Mouse (Mus musculus) lung, embryonic 14.5 days (tissue): ENCODE results near the gene Pomp. TPM values are rescaled to one million over a fixed set of nuclear protein-coding genes. Genes with fewer than 3 reads are reported as not detected.

Source experiments
- ATAC-seq: fragments of 200-750 bp; cut with Nextera tagmentation; 2 replicates; pipeline ENCODE4 v1.8.0; 2017; ENCODE audit warnings: mild to moderate bottlenecking, moderate TSS enrichment, moderate library complexity; ENCODE audit not compliant: insufficient read depth
- DNase-seq: peaks from one replicate; pipeline ENCODE4 v3.0.0-alpha.2; 2015
- H3K27ac ChIP-seq: fragments of 300-500 bp; sonication (generic); 2 replicates; pipeline ENCODE4 v1.5.1; 2014; ENCODE audit warnings: low read depth, mild to moderate bottlenecking, moderate library complexity
- H3K27me3 ChIP-seq: fragments of 300-500 bp; sonication (generic); 2 replicates; pipeline ENCODE4 v1.6.1; 2014; ENCODE audit warnings: low read length, control low read depth; ENCODE audit not compliant: insufficient read depth
- H3K36me3 ChIP-seq: fragments of 300-500 bp; sonication (generic); 2 replicates; pipeline ENCODE4 v1.6.1; 2014; ENCODE audit warnings: control low read depth; ENCODE audit not compliant: insufficient read depth
- H3K4me1 ChIP-seq: fragments of 300-500 bp; sonication (generic); 2 replicates; pipeline ENCODE4 v1.6.1; 2014; ENCODE audit warnings: antibody characterized with exemption, control low read depth; ENCODE audit not compliant: insufficient read depth
- H3K4me2 ChIP-seq: fragments of 300-500 bp; sonication (generic); 2 replicates; pipeline ENCODE4 v1.6.1; 2014; ENCODE audit warnings: mild to moderate bottlenecking
- H3K4me3 ChIP-seq: fragments of 300-500 bp; sonication (generic); 2 replicates; pipeline ENCODE4 v1.5.1; 2014; ENCODE audit warnings: low read depth, low read length
- H3K9ac ChIP-seq: fragments of 300-500 bp; sonication (generic); 2 replicates; pipeline ENCODE4 v1.6.1; 2014
- H3K9me3 ChIP-seq: fragments of 300-500 bp; sonication (generic); 2 replicates; pipeline ENCODE4 v1.6.1; 2016; ENCODE audit warnings: low read depth, low read length, control low read depth
- CTCF ChIP-seq: IDR thresholded peaks from 2 replicates; pipeline ENCODE4 v1.5.1; 2016; ENCODE audit warnings: antibody characterized with exemption, low read depth
- WGBS: fragments of 180-500 bp; shearing (Covaris S2); extraction: QIAGEN DNeasy Blood & Tissue Kit; methylation state at CpG from one replicate; pipeline ENCODE4 v1.1.7; 2014; 5-methylcytosine and 5-hydroxymethylcytosine counted together
- polyA plus RNA-seq: library from polyadenylated mRNA; unstranded; fragments of >200 nt; fragmentation: Nextera tagmentation; extraction: Ambion mirVana; gene quantifications from 2 replicates; pipeline ENCODE4 v1.2.1, GENCODE M21; 2014

The Pomp gene
- polyA plus RNA-seq, 1 experiment from 2014 or later = 506 TPM

DNA sequence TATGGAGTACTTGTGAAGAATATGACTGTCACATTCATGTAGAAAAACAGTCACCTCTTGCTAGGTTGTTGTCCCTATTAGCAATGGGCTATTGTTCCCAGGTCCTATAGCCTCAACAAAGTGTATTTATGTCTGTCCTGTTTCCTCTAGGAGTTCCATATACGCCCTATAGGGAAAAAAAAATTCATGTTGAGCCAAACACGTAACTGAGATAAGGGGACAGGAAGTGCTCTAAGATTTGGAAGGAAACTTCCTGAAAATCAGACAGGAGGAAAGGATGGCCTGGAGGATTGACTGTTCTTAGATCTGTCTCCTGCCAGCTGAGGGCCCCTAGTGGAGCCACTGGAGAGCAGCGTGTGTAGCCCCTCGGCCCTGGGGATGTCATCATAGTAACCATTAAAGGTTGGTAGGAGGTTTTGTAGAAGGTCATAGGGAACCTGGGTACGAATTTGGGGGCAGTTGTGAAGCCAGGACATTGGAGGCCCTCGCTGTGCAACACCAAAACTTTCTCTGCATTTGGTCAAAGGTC, 54.8 kb downstream of the Pomp start:
- 0 out of 2 replicates have a peak overlapping the region, but pooled peaks have one; percentile 12 for H3K27ac ChIP-seq
- H3K4me3 ChIP-seq = no peak overlapping the region
- peaks cover 4% of the 10 kb centered on the region; the same call in 1 of the 2 replicates for H3K4me1 ChIP-seq
- peak; percentile 36 for TF ChIP-seq CTCF
- 41% methylated on average over 6 of the region's 6 CpGs for WGBS
- H3K27me3 ChIP-seq = no peaks in the 10 kb centered on the region
- H3K9ac ChIP-seq = no peak overlapping the region
- no peak overlapping the region for H3K4me2 ChIP-seq
- DNase-seq = peak; percentile 44
- no peaks in the 10 kb centered on the region for H3K36me3 ChIP-seq
- no peaks in the 10 kb centered on the region for H3K9me3 ChIP-seq
- peak; percentile 8; the same call in 1 of the 2 replicates for ATAC-seq

- Histone ChIP-seq H3K4me1 (peaks cover 4% of the 10 kb centered on the region; the same call in 1 of the 2 replicates), H3K4me3 (no peak overlapping the region), H3K4me2 (no peak overlapping the region), H3K9me3 (no peaks in the 10 kb centered on the region), H3K27me3 (no peaks in the 10 kb centered on the region), H3K9ac (no peak overlapping the region), H3K27ac (no peak overlapping the region), H3K36me3 (no peaks in the 10 kb centered on the region)
- WGBS = 76% methylated on average over 9 of the region's 9 CpGs
- DNase-seq (no peak), ATAC-seq (no peak)
- TF ChIP-seq CTCF = no peak
Measured at GRCm38 (mm10) chr5:147916171-147916570, 55.9 kb downstream of the Pomp start.

GRCm38 (mm10) chr5:147918044-147918846, 58.0 kb downstream of the Pomp start:
- Histone ChIP-seq H3K27me3 (no peaks in the 10 kb centered on the region), H3K27ac (peak overlapping the region; percentile 24; the same call in 1 of the 2 replicates), H3K9me3 (no peaks in the 10 kb centered on the region), H3K36me3 (no peaks in the 10 kb centered on the region), H3K9ac (no peak overlapping the region), H3K4me2 (no peak overlapping the region), H3K4me3 (no peak overlapping the region), H3K4me1 (peaks cover 4% of the 10 kb centered on the region; the same call in 1 of the 2 replicates)
- no peak for TF ChIP-seq CTCF
- WGBS = 58% methylated on average over 17 of the region's 17 CpGs
- DNase-seq = peak; percentile 69
- ATAC-seq = peak; percentile 53; the same call in 1 of the 2 replicates

DNA sequence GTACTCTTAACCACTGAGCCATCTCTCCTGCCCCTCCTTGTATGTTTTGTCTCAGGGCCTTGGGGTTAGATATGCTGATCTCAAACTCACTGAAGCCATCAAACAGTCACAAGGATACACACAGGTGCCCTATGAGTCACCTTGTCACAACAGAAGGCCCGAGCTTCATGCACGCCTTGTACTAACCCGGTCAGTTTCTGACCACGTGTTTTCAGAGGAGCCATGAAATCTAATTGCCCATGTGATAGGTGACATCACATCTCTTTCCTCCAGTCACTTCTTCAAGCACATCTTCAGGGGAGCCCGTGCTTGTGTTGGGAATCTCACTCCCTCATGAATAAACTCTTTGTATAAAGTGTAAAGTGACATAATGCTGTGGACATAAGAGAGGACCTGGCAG, 64.4 kb downstream of the Pomp start:
- no peaks in the 10 kb centered on the region for H3K9me3 ChIP-seq
- no peak for ATAC-seq
- H3K27ac ChIP-seq = no peak overlapping the region
- no peak overlapping the region for H3K4me3 ChIP-seq
- TF ChIP-seq CTCF = no peak
- no peaks in the 10 kb centered on the region for H3K36me3 ChIP-seq
- no peaks in the 10 kb centered on the region for H3K27me3 ChIP-seq
- WGBS = 55% methylated on average over 5 of the region's 5 CpGs
- no peak overlapping the region for H3K4me2 ChIP-seq
- DNase-seq = no peak
- no peak overlapping the region for H3K9ac ChIP-seq
- no peaks in the 10 kb centered on the region for H3K4me1 ChIP-seq

Other genes starting within 250 kb of the Pomp start
- 18.4 and 22.9 TPM in 2 replicates for gene Flt1, start 134.4 kb upstream of the Pomp start, polyA plus RNA-seq
- 3.3 and 4.3 TPM in 2 replicates for gene Slc46a3, start 34.4 kb downstream of the Pomp start, polyA plus RNA-seq
- 5.5 and 5.7 TPM in 2 replicates for gene Mtus2, start 96.9 kb downstream of the Pomp start, polyA plus RNA-seq